Mouse (Mus musculus): ENCODE measurements around the gene Mblac2. TPM values are rescaled to one million over a fixed set of nuclear protein-coding genes. Genes with fewer than 3 reads are reported as not detected.
"Not testable (repeated sequence)": the region's sequence is repeated elsewhere in the genome, so short reads cannot be mapped to it uniquely, and the experiment has no call there.

Gene Mblac2
- polyA plus RNA-seq, 2 experiments: 4.9 to 14.1 TPM

GRCm38 (mm10) chr13:81711546-81712371 lies 618 bp downstream of the Mblac2 start:
- DNase-seq (ENCODE audit: low spot score): no peak
- TF ChIP-seq POLR2A (IDR thresholded peaks at IDR 0.05; ENCODE audit: borderline replicate concordance, extremely low read depth, insufficient read depth, insufficient read length): no peak
- no peaks in the 10 kb centered on the region for H3K36me3 ChIP-seq (ENCODE audit: control insufficient read depth, insufficient read depth, low read length)
- WGBS: 1% methylated on average over 40 of the region's 42 CpGs
- no peak for ATAC-seq (ENCODE audit: low FRiP score, low read depth)
- no peaks in the 10 kb centered on the region for H3K27me3 ChIP-seq (ENCODE audit: control insufficient read depth, insufficient read depth, low read length)
- peaks cover 8% of the 10 kb centered on the region for H3K4me1 ChIP-seq (ENCODE audit: control insufficient read depth, insufficient read depth, low read length)
- peak overlapping the region; percentile 80 for H3K4me3 ChIP-seq (replicated peaks; ENCODE audit: low read length)
- H3K4me2 ChIP-seq (replicated peaks; ENCODE audit: low read depth, low read length, severe bottlenecking): peak overlapping the region; percentile 97
- H3K9ac ChIP-seq (ENCODE audit: low read depth, low read length, severe bottlenecking): peak overlapping the region; percentile 65
- H3K27ac ChIP-seq (replicated peaks; ENCODE audit: low read depth, low read length): peak overlapping the region; percentile 80
- no peaks in the 10 kb centered on the region; the same call in 1 of the 2 replicates for H3K9me3 ChIP-seq (ENCODE audit: control insufficient read depth, low read length)

GRCm38 (mm10) chr13:81713896-81714295 lies 2.8 kb downstream of the Mblac2 start:
- WGBS: 90% methylated on average over 1 of the region's 1 CpGs
- ATAC-seq (ENCODE audit: low FRiP score, low read depth): no peak

GRCm38 (mm10) chr13:81728141-81728540 lies 17.0 kb downstream of the Mblac2 start:
- WGBS: 52% methylated on average over 12 of the region's 12 CpGs
- H3K27ac ChIP-seq (replicated peaks; ENCODE audit: low read depth, low read length): not testable (repeated sequence)

More at GRCm38 (mm10) chr13:81713896-81714295, 2.8 kb downstream of the Mblac2 start:
- Histone ChIP-seq H3K4me1 (ENCODE audit: control insufficient read depth, insufficient read depth, low read length) (peaks cover 8% of the 10 kb centered on the region), H3K9ac (ENCODE audit: low read depth, low read length, severe bottlenecking) (no peak overlapping the region), H3K9me3 (ENCODE audit: control insufficient read depth, low read length) (no peaks in the 10 kb centered on the region; the same call in 1 of the 2 replicates), H3K27me3 (ENCODE audit: control insufficient read depth, insufficient read depth, low read length) (no peaks in the 10 kb centered on the region), H3K4me2 (replicated peaks; ENCODE audit: low read depth, low read length, severe bottlenecking) (no peak overlapping the region), H3K4me3 (replicated peaks; ENCODE audit: low read length) (no peak overlapping the region), H3K36me3 (ENCODE audit: control insufficient read depth, insufficient read depth, low read length) (no peaks in the 10 kb centered on the region), H3K27ac (replicated peaks; ENCODE audit: low read depth, low read length) (no peak overlapping the region)
- no peak for TF ChIP-seq POLR2A (IDR thresholded peaks at IDR 0.05; ENCODE audit: borderline replicate concordance, extremely low read depth, insufficient read depth, insufficient read length)
- DNase-seq (ENCODE audit: low spot score): no peak

GRCm38 (mm10) chr13:81729102-81729501 lies 18.0 kb downstream of the Mblac2 start:
- no peak overlapping the region for H3K4me3 ChIP-seq (replicated peaks; ENCODE audit: low read length)
- H3K27ac ChIP-seq (replicated peaks; ENCODE audit: low read depth, low read length): no peak overlapping the region
- no peaks in the 10 kb centered on the region for H3K4me1 ChIP-seq (ENCODE audit: control insufficient read depth, insufficient read depth, low read length)
- no peaks in the 10 kb centered on the region for H3K9me3 ChIP-seq (ENCODE audit: control insufficient read depth, low read length)
- H3K27me3 ChIP-seq (ENCODE audit: control insufficient read depth, insufficient read depth, low read length): no peaks in the 10 kb centered on the region
- no peak for DNase-seq (ENCODE audit: low spot score)
- H3K36me3 ChIP-seq (ENCODE audit: control insufficient read depth, insufficient read depth, low read length): no peaks in the 10 kb centered on the region
- no peak for TF ChIP-seq POLR2A (IDR thresholded peaks at IDR 0.05; ENCODE audit: borderline replicate concordance, extremely low read depth, insufficient read depth, insufficient read length)
- no peak for ATAC-seq (ENCODE audit: low FRiP score, low read depth)
- H3K4me2 ChIP-seq (replicated peaks; ENCODE audit: low read depth, low read length, severe bottlenecking): no peak overlapping the region
- H3K9ac ChIP-seq (ENCODE audit: low read depth, low read length, severe bottlenecking): no peak overlapping the region
- 40% methylated on average over 4 of the region's 4 CpGs for WGBS

More at GRCm38 (mm10) chr13:81728141-81728540, 17.0 kb downstream of the Mblac2 start:
- H3K9me3 ChIP-seq (ENCODE audit: control insufficient read depth, low read length); H3K4me2 ChIP-seq (replicated peaks; ENCODE audit: low read depth, low read length, severe bottlenecking); H3K36me3 ChIP-seq (ENCODE audit: control insufficient read depth, insufficient read depth, low read length); H3K4me1 ChIP-seq (ENCODE audit: control insufficient read depth, insufficient read depth, low read length); H3K4me3 ChIP-seq (replicated peaks; ENCODE audit: low read length); DNase-seq (ENCODE audit: low spot score); ATAC-seq (ENCODE audit: low FRiP score, low read depth); H3K9ac ChIP-seq (ENCODE audit: low read depth, low read length, severe bottlenecking); H3K27me3 ChIP-seq (ENCODE audit: control insufficient read depth, insufficient read depth, low read length): not testable (repeated sequence)

GRCm38 (mm10) chr13:81730362-81730761 lies 19.2 kb downstream of the Mblac2 start:
- Histone ChIP-seq H3K27me3 (ENCODE audit: control insufficient read depth, insufficient read depth, low read length) (no peaks in the 10 kb centered on the region), H3K9me3 (ENCODE audit: control insufficient read depth, low read length) (no peaks in the 10 kb centered on the region), H3K27ac (replicated peaks; ENCODE audit: low read depth, low read length) (no peak overlapping the region), H3K9ac (ENCODE audit: low read depth, low read length, severe bottlenecking) (no peak overlapping the region), H3K4me1 (ENCODE audit: control insufficient read depth, insufficient read depth, low read length) (no peaks in the 10 kb centered on the region), H3K4me2 (replicated peaks; ENCODE audit: low read depth, low read length, severe bottlenecking) (no peak overlapping the region), H3K4me3 (replicated peaks; ENCODE audit: low read length) (no peak overlapping the region), H3K36me3 (ENCODE audit: control insufficient read depth, insufficient read depth, low read length) (no peaks in the 10 kb centered on the region)
- TF ChIP-seq POLR2A (IDR thresholded peaks at IDR 0.05; ENCODE audit: borderline replicate concordance, extremely low read depth, insufficient read depth, insufficient read length): no peak
- no peak for ATAC-seq (ENCODE audit: low FRiP score, low read depth)
- no peak for DNase-seq (ENCODE audit: low spot score)
- 96% methylated on average over 1 of the region's 1 CpGs for WGBS

Data from limb, embryonic 14.5 days (tissue).